Mouse (Mus musculus): ENCODE measurements at regions not wholly inside any gene's neighbourhood (a gene's known extent, or its start where the extent isn't known, plus 50 kb on each side); places are given as distances from the start of the nearest gene placed in this dataset.

- no peak for DNase-seq (ENCODE audit: low read depth, low spot score)
Observed at GRCm38 (mm10) chr10:111880354-111880753, 92.1 kb upstream of the Krr1 start.

DNA sequence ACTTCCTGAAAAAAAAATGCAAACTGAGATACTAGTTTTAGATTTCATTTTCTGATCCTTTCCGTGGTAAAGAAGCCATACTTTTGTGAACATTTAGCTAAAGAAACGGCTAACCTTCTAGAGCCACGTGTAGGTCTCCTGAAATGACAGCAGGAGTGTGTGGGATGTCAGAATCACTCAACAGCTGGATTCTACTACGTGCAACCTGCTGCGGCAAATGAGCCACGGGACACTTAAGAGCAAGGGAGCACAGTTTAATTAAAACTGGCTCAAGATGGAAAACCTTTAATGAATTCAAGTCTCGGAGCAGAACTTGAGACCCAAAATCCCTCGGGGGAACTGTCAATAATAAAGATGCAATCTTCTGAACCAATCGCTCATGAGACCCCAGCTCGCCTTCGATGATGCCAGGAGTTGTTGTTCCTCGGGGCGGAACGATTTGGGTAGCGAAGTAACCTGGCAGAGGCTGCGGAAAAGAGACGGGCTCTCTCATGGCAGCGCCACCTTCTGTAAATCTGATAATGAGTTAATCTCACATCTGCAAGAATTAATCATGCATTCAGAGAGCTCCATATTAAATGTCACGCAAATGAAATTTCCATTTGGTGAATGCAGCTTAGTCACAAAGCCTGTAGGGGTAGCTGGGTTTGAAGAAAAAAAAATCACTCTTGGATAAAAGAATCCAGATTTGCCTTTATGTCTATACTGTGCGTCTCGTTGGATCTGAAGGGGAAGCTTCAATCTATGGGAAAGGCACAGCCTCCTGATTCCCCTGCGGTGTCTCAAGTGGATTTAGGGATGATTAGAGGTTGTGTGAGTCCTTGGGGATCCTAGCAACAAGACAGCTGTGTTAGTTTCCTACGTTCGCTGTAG lies 90.9 kb upstream of the Krr1 start:
- DNase-seq (ENCODE audit: low read depth, low spot score), result no peak

DNA sequence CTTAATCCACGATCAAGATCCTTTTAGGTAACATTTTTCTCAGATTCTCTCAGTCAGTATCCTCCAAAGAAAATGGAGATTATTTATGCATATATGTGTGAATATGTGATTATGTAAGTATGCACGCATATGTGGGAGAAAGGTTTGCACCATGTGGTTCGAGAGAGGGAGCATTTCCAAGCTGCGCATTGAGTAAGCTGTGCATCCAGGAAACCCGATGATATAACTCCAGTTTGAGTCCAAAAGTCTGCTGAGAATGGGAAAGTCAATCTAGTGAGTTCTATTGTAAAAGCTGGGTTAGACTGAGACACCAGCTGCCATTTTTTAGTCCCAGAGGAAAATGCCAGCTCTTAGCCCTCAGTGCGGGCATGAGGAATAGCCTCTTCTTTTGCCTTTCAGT lies 89.9 kb upstream of the Krr1 start:
- DNase-seq (ENCODE audit: low read depth, low spot score), result no peak

- no peak for DNase-seq (ENCODE audit: low read depth, low spot score)
Observed at GRCm38 (mm10) chr10:111884701-111885100, 87.8 kb upstream of the Krr1 start.

GRCm38 (mm10) chr10:111889111-111889510 lies 83.4 kb upstream of the Krr1 start:
- DNase-seq (ENCODE audit: low read depth, low spot score), result no peak

DNA sequence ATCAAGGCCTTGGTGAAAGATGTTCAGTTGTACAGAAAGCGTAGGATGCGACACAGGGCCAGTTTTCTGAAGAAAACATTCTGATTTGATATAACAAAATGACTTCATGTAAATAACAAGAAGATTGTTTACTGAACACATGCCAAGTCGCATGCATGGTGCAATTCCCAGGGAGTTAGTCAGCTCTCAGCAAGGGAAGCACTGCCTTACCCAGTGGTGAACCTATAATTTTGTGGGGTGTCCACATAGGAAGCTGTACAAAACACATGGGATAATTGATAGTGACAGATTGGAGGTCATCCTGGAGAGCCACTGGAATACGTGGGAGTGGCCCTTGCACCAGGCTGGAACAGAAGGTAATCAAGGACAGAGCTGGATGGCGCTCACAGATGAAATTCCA lies 79.0 kb upstream of the Krr1 start:
- no peak for DNase-seq (ENCODE audit: low read depth, low spot score)

DNA sequence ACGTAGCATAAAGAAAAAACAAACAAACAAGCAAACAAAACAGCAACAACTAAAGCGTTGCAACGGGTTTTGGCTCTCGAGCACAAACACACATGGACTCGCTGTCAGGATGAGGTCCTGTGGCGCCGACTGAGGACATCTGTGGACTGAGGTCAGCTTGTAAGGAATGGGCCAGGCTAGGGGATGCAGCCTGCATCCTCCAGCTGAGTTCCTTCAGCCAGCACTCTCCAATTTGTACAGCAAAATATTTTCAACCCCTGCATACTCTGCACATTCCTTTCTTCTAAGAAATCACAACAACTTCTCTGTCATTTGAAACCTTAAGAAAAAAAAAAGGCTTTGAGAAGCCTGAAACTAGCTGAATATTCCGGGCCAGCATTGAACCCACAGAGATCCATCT lies 78.5 kb upstream of the Krr1 start:
- DNase-seq (ENCODE audit: low read depth, low spot score), result no peak

DNA sequence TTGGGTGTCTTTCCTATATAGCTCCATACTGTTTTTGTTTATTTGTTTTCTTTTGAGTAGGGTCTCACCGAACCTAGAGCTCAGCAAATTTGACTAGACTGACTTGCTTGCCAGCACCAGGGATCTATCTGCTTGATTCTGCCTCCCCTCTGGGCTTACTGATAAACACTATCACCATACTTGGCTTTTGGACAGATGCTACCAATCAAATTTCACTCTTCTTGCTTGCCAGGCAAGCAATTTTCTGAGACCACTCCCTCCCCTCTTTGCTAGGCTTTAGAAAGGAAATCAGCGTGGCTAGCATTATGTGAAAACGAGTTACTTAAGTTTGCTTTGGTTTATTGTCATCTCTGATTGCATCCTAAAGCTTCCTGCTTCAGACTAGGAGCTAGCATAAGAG lies 75.1 kb upstream of the Krr1 start:
- no peak for DNase-seq (ENCODE audit: low read depth, low spot score)

DNA sequence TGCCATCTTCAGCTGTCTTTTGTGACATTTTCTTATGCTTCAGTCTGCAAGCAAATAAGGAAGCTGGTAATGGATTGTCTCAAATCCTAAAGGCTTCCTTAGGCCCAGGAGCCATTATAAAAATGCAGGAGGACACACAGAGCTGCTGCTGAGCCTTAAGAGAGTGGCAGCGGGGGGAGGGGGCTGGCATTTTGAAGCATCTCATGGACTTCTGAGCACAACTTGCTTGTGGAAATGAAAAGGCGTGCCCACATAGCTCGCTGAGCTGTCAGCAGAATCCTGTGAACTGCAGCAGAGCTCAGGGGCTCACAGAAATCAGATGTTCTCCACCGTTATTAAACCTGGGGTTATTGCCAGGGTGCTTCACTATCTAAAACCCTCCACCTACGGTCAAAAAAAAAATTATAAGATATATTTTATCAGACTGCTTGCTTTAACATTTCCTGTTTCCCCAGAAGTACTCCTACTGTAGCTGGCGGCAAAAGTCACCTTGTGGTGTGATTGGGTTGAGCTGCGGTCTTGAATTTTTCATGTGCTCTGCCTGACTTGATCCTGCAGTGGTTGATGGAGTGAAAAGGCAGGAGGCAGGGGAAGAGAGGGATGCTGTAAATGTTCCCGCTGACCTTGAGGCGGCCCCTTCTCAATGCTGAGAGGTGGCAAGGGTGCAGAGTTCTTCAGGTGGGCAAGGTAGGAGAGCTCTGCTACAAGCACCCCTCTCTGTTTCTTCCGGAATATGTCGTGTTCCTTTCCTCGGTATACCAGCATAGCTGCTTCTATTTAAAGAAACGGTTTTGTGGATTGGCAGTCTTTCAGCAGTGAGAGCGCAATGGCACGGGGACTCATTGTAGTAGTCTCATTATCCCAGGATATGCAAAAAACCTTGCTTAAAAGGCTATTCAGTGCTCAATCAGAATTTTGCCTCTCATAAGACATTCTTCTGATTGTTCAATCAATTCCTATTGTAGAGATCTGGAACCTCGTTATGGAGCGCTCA lies 71.4 kb upstream of the Krr1 start:
- DNase-seq (ENCODE audit: low read depth, low spot score), result no peak

DNA sequence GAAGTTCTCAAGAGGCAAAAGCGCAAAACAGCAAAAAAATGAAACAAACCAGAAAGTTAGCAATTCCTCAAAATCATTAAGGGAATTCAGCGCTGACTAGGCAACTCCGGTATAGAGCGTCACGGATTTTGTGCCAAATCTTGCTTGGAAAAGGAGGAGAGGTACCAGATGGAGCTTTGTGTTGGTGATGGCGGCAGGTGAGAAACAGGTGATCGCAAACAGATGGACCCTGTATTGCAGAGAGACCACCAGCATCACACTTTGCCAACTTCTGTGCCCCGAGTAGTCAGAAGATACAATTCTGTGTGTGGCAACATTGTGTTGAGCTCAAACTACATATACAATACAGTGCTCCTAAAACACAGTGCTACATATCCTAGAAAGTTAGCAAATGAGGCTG lies 68.5 kb upstream of the Krr1 start:
- DNase-seq (ENCODE audit: low read depth, low spot score), result no peak

DNA sequence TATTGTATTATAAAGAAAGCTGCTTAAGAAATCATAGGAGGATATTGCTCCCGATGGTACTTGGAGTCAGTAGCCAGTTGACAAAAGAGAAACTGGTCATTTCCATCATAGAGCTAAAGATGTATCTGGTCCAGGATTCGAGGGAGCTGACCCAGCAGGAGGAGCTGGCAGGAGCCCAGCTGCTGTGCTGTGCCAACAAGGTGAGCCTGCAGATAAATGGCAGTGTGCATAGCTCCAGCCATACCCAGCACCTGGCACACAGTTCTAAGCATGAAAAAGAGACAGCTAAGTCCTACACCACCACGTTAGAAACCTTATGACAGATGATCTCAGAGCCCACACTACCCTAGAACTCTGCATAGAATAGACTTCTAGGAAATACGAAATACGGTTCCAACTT lies 64.6 kb upstream of the Krr1 start:
- DNase-seq (ENCODE audit: low read depth, low spot score), result no peak

DNA sequence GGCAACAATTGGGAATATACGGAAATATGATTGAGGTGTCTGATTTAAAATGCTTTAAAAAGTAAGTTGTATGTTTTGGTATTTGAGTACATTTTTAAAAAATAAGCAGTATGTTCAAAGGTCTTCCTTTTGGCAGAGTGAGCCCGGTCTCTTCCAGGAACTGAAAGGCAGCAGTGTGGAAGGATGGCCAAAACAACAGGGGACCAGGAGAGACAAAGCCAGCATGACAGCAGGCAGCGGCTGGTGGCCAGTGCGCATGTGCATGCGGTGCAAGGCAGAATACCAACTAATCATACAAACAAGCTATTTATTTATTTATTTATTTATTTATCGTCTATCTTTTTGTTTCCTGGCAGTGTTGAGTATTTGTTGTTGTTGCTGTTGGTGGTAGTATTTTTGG lies 59.9 kb upstream of the Krr1 start:
- DNase-seq (ENCODE audit: low read depth, low spot score), result no peak

DNA sequence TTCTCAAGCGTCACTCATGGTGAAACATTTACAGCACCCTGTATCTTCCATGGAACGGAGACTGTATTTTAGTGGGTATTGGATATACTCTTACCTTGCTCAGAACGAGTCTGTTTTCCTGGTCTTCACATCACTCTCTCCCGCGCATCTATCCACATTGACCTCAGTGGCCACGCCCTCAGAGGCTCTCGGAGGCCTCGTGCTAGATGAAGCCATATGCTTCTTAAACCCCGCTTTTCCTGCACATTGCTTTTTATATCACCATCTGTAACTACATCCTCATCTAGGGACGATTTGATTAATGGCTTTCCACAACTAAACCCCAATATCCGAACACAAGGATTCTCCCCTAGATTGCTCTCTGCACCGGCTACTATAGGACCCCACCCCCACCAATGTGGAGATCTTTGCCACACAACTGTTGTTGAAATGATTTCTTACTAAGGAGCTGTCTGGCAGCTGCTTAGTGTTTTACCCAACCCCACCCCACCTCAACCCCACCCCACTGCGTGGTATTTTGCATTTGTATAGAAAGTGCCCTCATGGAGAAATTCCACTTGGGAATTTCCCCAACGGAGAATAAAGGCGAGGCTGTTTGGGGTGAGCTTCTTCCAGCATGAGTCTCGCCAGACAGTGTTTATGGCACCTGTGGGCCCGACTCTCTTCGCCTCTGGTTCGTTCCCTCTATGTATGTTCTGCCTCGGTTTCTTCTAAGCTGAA lies 59.2 kb upstream of the Krr1 start:
- DNase-seq (ENCODE audit: low read depth, low spot score), result no peak

DNA sequence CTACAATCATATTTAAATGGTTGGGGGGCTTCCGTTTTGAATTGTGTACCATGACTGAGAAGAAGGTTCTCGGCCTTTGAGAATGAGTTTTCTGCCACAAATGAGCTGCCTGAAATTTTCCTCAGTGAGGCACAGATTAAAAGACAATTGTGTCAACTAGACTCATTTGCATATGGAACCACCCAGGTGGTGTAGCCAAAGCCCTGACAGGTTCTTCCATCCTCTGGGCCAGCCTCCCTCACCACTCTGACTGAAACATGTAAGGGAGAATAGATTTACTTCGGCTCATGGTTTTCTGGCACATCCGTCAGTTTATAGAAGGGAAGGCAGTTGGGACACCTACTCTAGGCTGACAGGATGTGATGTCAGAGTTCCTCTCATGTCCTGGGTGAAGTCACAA lies 58.2 kb upstream of the Krr1 start:
- DNase-seq (ENCODE audit: low read depth, low spot score), result no peak

GRCm38 (mm10) chr10:111918071-111918507 lies 54.4 kb upstream of the Krr1 start:
- no peak for DNase-seq (ENCODE audit: low read depth, low spot score)

GRCm38 (mm10) chr10:111919475-111919874 lies 53.0 kb upstream of the Krr1 start:
- DNase-seq (ENCODE audit: low read depth, low spot score), result no peak

GRCm38 (mm10) chr10:111921492-111921891 lies 51.0 kb upstream of the Krr1 start:
- no peak for DNase-seq (ENCODE audit: low read depth, low spot score)

All from WW6 (cell line).